Mouse (Mus musculus): ENCODE measurements at regions not wholly inside any gene's neighbourhood (a gene's known extent, or its start where the extent isn't known, plus 50 kb on each side); places are given as distances from the start of the nearest gene placed in this dataset.
A peak's percentile ranks its signal among the peaks of the same experiment; 100 is the strongest.
"Not testable (repeated sequence)": the region's sequence is repeated elsewhere in the genome, so short reads cannot be mapped to it uniquely, and the experiment has no call there.

GRCm38 (mm10) chr7:63995255-63995980 is 56.7 kb upstream of the Klf13 start:
- DNase-seq = no peak

- DNase-seq = not testable (repeated sequence)
Measured at GRCm38 (mm10) chr7:63994769-63995168, 56.1 kb upstream of the Klf13 start.

- no peak for DNase-seq
Measured at GRCm38 (mm10) chr7:63992155-63992554, 53.4 kb upstream of the Klf13 start.

- peak; percentile 70 to 82 for DNase-seq
Measured at GRCm38 (mm10) chr7:63991085-63992010, 52.6 kb upstream of the Klf13 start.

- DNase-seq = peak in 1 of 2 experiments; percentile 61
Measured at GRCm38 (mm10) chr7:63990312-63991028, 51.8 kb upstream of the Klf13 start.

- DNase-seq = no peak
Measured at GRCm38 (mm10) chr7:63989736-63990135, 51.0 kb upstream of the Klf13 start.

Measured in thymus, postnatal 36 days (tissue).